Mouse (Mus musculus): ENCODE measurements around the gene Gmeb1.

GRCm38 (mm10) chr4:132308437-132309139, 47.2 kb upstream of the Gmeb1 start:
- TF ChIP-seq CTCF (IDR thresholded peaks at IDR 0.05; ENCODE audit: extremely low read depth, insufficient read length, insufficient replicate concordance, low read depth, low read length): no peak
- TF ChIP-seq POLR2A (IDR thresholded peaks at IDR 0.05; ENCODE audit: low read depth, low read length): peak; percentile 97
